8 mouse cellular contexts compared by ENCODE assay signal in genomic region chr3:85186661-85187076, GRCm38 (mm10).
DNase-seq lines count a peak whose midpoint lies in the region; ATAC-seq and TF ChIP-seq lines count a peak whose summit lies in the region.
"Had no signal": no experiment of that assay in that cellular context is flagged by ENCODE, and none has a peak within 500 bp of the region (broad histone marks: within the 10 kb centered on the region; RNA-seq: fewer than 3 reads in every experiment).

No protein-coding gene starts in this region.

- H3K4me1 ChIP-seq in ES-E14 (ENCODE audit: control insufficient read depth in 2 of 2, insufficient read depth in 2 of 2, low read length in 2 of 2, poor library complexity in 1 of 2), result no peaks in the 10 kb centered on the region
- no peaks in the 10 kb centered on the region for H3K4me1 ChIP-seq in lung, postnatal 0 days (ENCODE audit: insufficient read depth, low read depth, low read length)
- H3K4me1 ChIP-seq: liver, embryonic 13.5 days had no signal

- no peak for TF ChIP-seq POLR2A in brain, embryonic 14.5 days (IDR thresholded peaks at IDR 0.05; ENCODE audit: borderline replicate concordance, extremely low read depth, insufficient read depth, insufficient read length, poor library complexity, severe bottlenecking)

- H3K9me3 ChIP-seq in ES-E14 (ENCODE audit: control insufficient read depth, insufficient read depth, low read depth, low read length), result no peaks in the 10 kb centered on the region
- H3K9me3 ChIP-seq in lung, postnatal 0 days (ENCODE audit: low read length), result no peaks in the 10 kb centered on the region
- H3K9me3 ChIP-seq: liver, embryonic 13.5 days had no signal

- no peaks in the 10 kb centered on the region for H3K36me3 ChIP-seq in ES-E14 (ENCODE audit: control insufficient read depth, insufficient read depth, low read length, poor library complexity, severe bottlenecking)
- no peaks in the 10 kb centered on the region for H3K36me3 ChIP-seq in lung, postnatal 0 days (ENCODE audit: insufficient read depth, low read length)
- H3K36me3 ChIP-seq: liver, embryonic 13.5 days had no signal

- no peak for TF ChIP-seq EP300 in lung, postnatal 0 days (IDR thresholded peaks at IDR 0.05)

- DNase-seq in ES-E14 (ENCODE audit: low read depth, low spot score), result no peak
- peak; percentile 75 for DNase-seq in brain, embryonic 14.5 days (ENCODE audit: low read depth)
- DNase-seq in kidney, postnatal 4 days, result peak; percentile 59 to 69
- DNase-seq in lung, postnatal 0 days (ENCODE audit: low spot score), result peak; percentile 44
- peak; percentile 43 for DNase-seq in skeletal muscle tissue, adult 2 months (ENCODE audit: low read depth, low spot score)
- no peak for DNase-seq in adrenal gland, adult 8-10 months
- DNase-seq: liver, embryonic 13.5 days had no signal

- no peak overlapping the region for H3K27ac ChIP-seq in ES-E14 (ENCODE audit: insufficient read depth, low read depth, low read length, poor library complexity, severe bottlenecking)
- no peak overlapping the region for H3K27ac ChIP-seq in lung, postnatal 0 days (ENCODE audit: low read length)
- H3K27ac ChIP-seq: liver, embryonic 13.5 days had no signal

- no peak for TF ChIP-seq CTCF in brain, embryonic 14.5 days (IDR thresholded peaks at IDR 0.05; ENCODE audit: borderline replicate concordance, extremely low read depth, insufficient read depth, insufficient read length)
- TF ChIP-seq CTCF in lung, postnatal 0 days (IDR thresholded peaks at IDR 0.05), result no peak

- peak overlapping the region; percentile 23 to 50; a peak in 1 of 4 replicates for H3K4me3 ChIP-seq in ES-E14 (ENCODE audit: insufficient read depth in 1 of 2, low read depth in 1 of 2, low read length in 2 of 2, poor library complexity in 1 of 2, severe bottlenecking in 1 of 2)
- H3K4me3 ChIP-seq in lung, postnatal 0 days (ENCODE audit: low read depth, low read length), result no peak overlapping the region
- H3K4me3 ChIP-seq: liver, embryonic 13.5 days had no signal

- in situ Hi-C loops in ES-E14 (cut with MboI; ENCODE audit: low sequenced_read_pairs in 2 of 2, unreplicated experiment in 2 of 2), result no loop called here

- H3K4me2 ChIP-seq in lung, postnatal 0 days (replicated peaks; ENCODE audit: low read depth, low read length), result no peak overlapping the region; the same call in 1 of the 2 replicates
- H3K4me2 ChIP-seq: liver, embryonic 13.5 days had no signal

- H3K9ac ChIP-seq in ES-E14 (ENCODE audit: insufficient read depth, low read depth, low read length, poor library complexity, severe bottlenecking), result no peak overlapping the region; the same call in 1 of the 2 replicates
- H3K9ac ChIP-seq in lung, postnatal 0 days (replicated peaks; ENCODE audit: low read depth), result no peak overlapping the region
- H3K9ac ChIP-seq: liver, embryonic 13.5 days had no signal

- peak; percentile 28 for ATAC-seq in frontal cortex, adult (ENCODE audit: low TSS enrichment)
- no peak for ATAC-seq in lung, postnatal 0 days

- WGBS in lung, postnatal 0 days, result 41% methylated on average over 19 of the region's 19 CpGs

- no peaks in the 10 kb centered on the region for H3K27me3 ChIP-seq in lung, postnatal 0 days (replicated peaks; ENCODE audit: insufficient read depth, low read length)
- H3K27me3 ChIP-seq: liver, embryonic 13.5 days had no signal

TF ChIP-seq in ES-E14, 5 proteins besides CTCF, POLR2A, EP300 and RAD21:
- no peak for TF ChIP-seq MAFK (IDR thresholded peaks at IDR 0.05; ENCODE audit: insufficient read depth, low read depth, low read length)
- TF ChIP-seq ZC3H11A (IDR thresholded peaks at IDR 0.05; ENCODE audit: borderline replicate concordance, low read depth, low read length), result no peak
- TF ChIP-seq ZNF384 (IDR thresholded peaks at IDR 0.05; ENCODE audit: low read depth, low read length), result no peak
- no peak for TF ChIP-seq CHD2 (IDR thresholded peaks at IDR 0.05; ENCODE audit: low read depth, low read length)
- TF ChIP-seq HCFC1 (IDR thresholded peaks at IDR 0.05; ENCODE audit: borderline replicate concordance, insufficient read depth, low read length), result no peak
TF ChIP-seq in ES-E14: peak in this region for 0.

Comparison
In these comparisons a context has a peak if more than half of its experiments do, and no peak if none do; other contexts are left out.
1. DNase-seq: peak in brain, embryonic 14.5 days (single experiment), kidney, postnatal 4 days (2 of 2), lung, postnatal 0 days (single experiment) and skeletal muscle tissue, adult 2 months (single experiment); none in ES-E14 (single experiment) and adrenal gland, adult 8-10 months (single experiment).